Mouse (Mus musculus): ENCODE results near the gene Ehbp1.

The Ehbp1 gene

GRCm38 (mm10) chr11:21999396-22000315 is 342.4 kb downstream of the Ehbp1 start:
- peak; percentile 27 for DNase-seq

GRCm38 (mm10) chr11:21998141-21999047 is 343.7 kb downstream of the Ehbp1 start:
- peak; percentile 41 for DNase-seq

- DNase-seq: peak; percentile 32
Observed at GRCm38 (mm10) chr11:21997561-21998140, 344.4 kb downstream of the Ehbp1 start.

GRCm38 (mm10) chr11:21996661-21997560 is 345.2 kb downstream of the Ehbp1 start:
- DNase-seq: peak; percentile 58

- DNase-seq: no peak
Observed at GRCm38 (mm10) chr11:21996325-21996647, 345.8 kb downstream of the Ehbp1 start.

- DNase-seq: peak; percentile 43
Observed at GRCm38 (mm10) chr11:21995534-21996324, 346.4 kb downstream of the Ehbp1 start.

- peak; percentile 59 for DNase-seq
Observed at GRCm38 (mm10) chr11:21994377-21995370, 347.4 kb downstream of the Ehbp1 start.

GRCm38 (mm10) chr11:21993597-21994376 is 348.3 kb downstream of the Ehbp1 start:
- DNase-seq: peak; percentile 72

GRCm38 (mm10) chr11:21992761-21993596 is 349.1 kb downstream of the Ehbp1 start:
- DNase-seq: peak; percentile 42

GRCm38 (mm10) chr11:21988398-21988946 is 353.6 kb downstream of the Ehbp1 start:
- DNase-seq: no peak

GRCm38 (mm10) chr11:21985118-21985517 is 357.0 kb downstream of the Ehbp1 start:
- no peak for DNase-seq

GRCm38 (mm10) chr11:21974005-21974531 is 368.0 kb downstream of the Ehbp1 start:
- no peak for DNase-seq

- DNase-seq: no peak
Observed at GRCm38 (mm10) chr11:21973597-21973996, 368.5 kb downstream of the Ehbp1 start.

- no peak for DNase-seq
Observed at GRCm38 (mm10) chr11:21968922-21969321, 373.2 kb downstream of the Ehbp1 start.

Measured in retina, postnatal 1 day (tissue).